Mouse (Mus musculus): ENCODE results near the gene Gfy. TPM values are rescaled to one million over a fixed set of nuclear protein-coding genes. Genes with fewer than 3 reads are reported as not detected.
"Not testable (repeated sequence)": the region's sequence is repeated elsewhere in the genome, so short reads cannot be mapped to it uniquely, and the experiment has no call there.

Gene Gfy
- polyA plus RNA-seq, 1 experiment: 0.53 TPM

DNA sequence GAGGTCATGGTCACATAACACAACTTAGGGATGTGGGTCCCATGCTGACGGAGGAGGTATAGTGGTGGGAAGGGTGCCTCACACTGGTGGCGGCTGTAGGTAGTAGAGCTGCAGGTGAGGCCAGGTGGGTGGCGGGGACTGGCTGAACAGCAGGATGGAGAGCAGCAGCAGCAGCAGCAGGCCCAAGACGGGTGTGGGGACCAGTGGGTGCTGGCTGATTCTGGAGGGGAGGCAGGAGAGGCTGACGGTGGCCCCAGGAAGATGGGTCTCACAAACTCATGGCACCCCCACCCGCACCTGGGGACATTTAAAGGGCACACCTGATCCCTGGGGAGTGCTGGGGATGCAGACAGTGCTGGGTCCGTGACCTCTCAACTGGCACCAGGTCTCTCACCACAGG is 4.3 kb upstream of the Gfy start:
- H3K4me3 ChIP-seq (replicated peaks; ENCODE audit: extremely low read depth, low read depth, low read length): no peak overlapping the region
- DNase-seq: no peak
- TF ChIP-seq CTCF (IDR thresholded peaks at IDR 0.05; ENCODE audit: insufficient read depth, low read length) (no peak), POLR2A (IDR thresholded peaks at IDR 0.05; ENCODE audit: borderline replicate concordance, extremely low read depth, low read depth, low read length) (no peak)
- no peaks in the 10 kb centered on the region; the same call in 1 of the 2 replicates for H3K4me1 ChIP-seq (ENCODE audit: control insufficient read depth, insufficient read depth, low read length)
- 76% methylated on average over 7 of the region's 7 CpGs for WGBS

DNA sequence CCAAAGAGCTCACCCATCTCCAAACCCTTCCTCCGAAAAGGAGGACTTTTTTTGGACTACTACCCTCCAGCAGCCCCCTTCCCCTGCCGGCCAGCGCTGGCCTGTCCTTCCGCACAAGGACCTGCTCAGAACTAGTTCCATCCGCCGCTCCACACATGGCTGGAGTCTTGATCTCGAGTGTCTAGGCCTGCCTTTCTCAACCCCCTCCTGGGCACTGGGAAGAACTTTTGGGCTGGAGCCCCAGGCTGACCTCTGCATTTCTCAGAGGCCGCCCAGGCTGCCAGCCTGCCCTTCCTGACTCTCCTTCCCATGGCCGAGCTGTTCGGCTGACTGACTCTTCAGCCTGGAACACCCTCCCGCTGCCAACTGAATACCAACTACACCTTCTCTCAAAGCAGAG is 3.2 kb upstream of the Gfy start:
- Histone ChIP-seq H3K4me1 (ENCODE audit: control insufficient read depth, insufficient read depth, low read length) (no peaks in the 10 kb centered on the region; the same call in 1 of the 2 replicates), H3K4me3 (replicated peaks; ENCODE audit: extremely low read depth, low read depth, low read length) (no peak overlapping the region)
- 6% methylated on average over 11 of the region's 11 CpGs for WGBS
- no peak for TF ChIP-seq POLR2A (IDR thresholded peaks at IDR 0.05; ENCODE audit: borderline replicate concordance, extremely low read depth, low read depth, low read length)
- no peak for TF ChIP-seq CTCF (IDR thresholded peaks at IDR 0.05; ENCODE audit: insufficient read depth, low read length)
- DNase-seq: no peak

DNA sequence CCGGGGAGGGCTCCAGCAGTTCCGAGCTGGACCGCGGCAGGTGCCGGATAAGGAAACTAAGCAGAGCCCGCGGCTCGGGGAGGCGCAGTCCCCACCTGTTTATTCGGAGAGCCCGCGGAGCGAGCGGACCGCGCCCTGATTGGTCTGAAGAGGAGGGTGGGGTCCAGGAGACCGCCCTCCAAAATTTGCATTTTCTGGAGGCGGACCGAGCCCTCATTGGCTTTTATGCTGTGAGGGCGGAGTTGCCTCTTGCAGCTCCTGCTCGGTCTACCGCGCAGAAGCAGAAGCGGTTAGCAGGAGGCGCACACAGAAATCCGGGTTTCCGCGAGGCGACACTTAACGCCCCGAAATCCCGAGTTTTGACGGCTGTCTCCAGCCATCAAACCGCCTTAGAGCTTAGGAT is 2.8 kb upstream of the Gfy start:
- H3K4me1 ChIP-seq (ENCODE audit: control insufficient read depth, insufficient read depth, low read length): no peaks in the 10 kb centered on the region; the same call in 1 of the 2 replicates
- peak overlapping the region; percentile 36 for H3K4me3 ChIP-seq (replicated peaks; ENCODE audit: extremely low read depth, low read depth, low read length)
- under 1% methylated on average over 34 of the region's 34 CpGs for WGBS
- peak; percentile 86 for DNase-seq
- TF ChIP-seq POLR2A (IDR thresholded peaks at IDR 0.05; ENCODE audit: borderline replicate concordance, extremely low read depth, low read depth, low read length): peak; percentile 38; the same call in 1 of the 2 replicates
- TF ChIP-seq CTCF (IDR thresholded peaks at IDR 0.05; ENCODE audit: insufficient read depth, low read length): no peak

DNA sequence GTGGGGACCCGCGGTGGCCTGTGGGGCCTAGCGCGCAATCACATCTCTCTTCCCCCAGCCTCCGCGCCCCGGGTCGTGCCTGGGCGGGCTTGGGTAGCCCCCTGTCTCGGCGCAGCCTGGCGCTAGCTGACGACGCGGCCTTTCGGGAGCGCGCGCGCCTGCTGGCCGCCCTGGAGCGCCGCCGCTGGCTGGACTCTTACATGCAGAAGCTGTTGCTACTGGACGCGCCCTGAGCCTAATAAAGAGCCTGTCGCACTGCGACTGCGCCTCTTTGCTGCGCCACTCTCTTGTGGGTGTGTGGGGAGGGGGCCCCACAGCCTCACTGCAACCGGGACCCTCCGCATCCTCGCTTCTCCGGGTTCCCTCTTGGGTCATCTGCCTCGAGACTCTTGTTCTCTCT is 2.2 kb upstream of the Gfy start:
- 3% methylated on average over 35 of the region's 35 CpGs for WGBS
- no peak for DNase-seq
- no peak overlapping the region for H3K4me3 ChIP-seq (replicated peaks; ENCODE audit: extremely low read depth, low read depth, low read length)
- no peaks in the 10 kb centered on the region; the same call in 1 of the 2 replicates for H3K4me1 ChIP-seq (ENCODE audit: control insufficient read depth, insufficient read depth, low read length)
- TF ChIP-seq POLR2A (IDR thresholded peaks at IDR 0.05; ENCODE audit: borderline replicate concordance, extremely low read depth, low read depth, low read length): no peak
- no peak for TF ChIP-seq CTCF (IDR thresholded peaks at IDR 0.05; ENCODE audit: insufficient read depth, low read length)

DNA sequence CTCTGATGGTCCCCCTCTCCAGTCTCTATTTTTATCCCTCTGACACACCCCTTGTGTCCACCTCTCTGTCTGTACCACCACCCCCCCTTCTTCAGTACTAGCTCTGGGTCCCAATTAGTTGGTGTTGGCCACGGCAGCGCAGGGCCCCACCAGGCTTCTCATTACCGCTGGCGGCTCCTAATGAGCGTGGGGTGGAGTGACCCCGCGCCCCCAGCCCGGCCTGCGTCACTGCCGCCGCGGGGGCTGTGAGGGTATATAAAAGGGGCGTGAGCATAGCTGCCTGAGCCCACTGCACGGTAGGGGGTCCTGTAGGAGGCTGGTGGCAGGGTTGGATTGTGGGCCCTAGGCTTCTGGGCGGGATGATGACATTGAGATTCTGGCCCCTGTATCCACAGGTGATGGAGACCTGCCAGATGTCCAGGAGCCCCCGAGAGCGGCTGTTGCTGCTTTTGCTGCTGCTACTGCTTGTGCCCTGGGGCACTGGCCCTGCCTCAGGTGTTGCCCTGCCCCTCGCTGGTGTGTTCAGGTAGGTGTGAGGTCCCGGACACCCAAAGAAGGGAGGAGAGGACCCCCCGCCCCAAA is 1.6 kb upstream of the Gfy start, which contains the start of gene Pth2:
Gene Pth2, plus strand, starts transcription at position 100 of the 582 bp plus-strand sequence.
- no peak for DNase-seq
- WGBS: 28% methylated on average over 20 of the region's 20 CpGs
- TF ChIP-seq CTCF (IDR thresholded peaks at IDR 0.05; ENCODE audit: insufficient read depth, low read length) (no peak), POLR2A (IDR thresholded peaks at IDR 0.05; ENCODE audit: borderline replicate concordance, extremely low read depth, low read depth, low read length) (no peak)
- no peaks in the 10 kb centered on the region; the same call in 1 of the 2 replicates for H3K4me1 ChIP-seq (ENCODE audit: control insufficient read depth, insufficient read depth, low read length)
- H3K4me3 ChIP-seq (replicated peaks; ENCODE audit: extremely low read depth, low read depth, low read length): no peak within 1 kb of the TSS

DNA sequence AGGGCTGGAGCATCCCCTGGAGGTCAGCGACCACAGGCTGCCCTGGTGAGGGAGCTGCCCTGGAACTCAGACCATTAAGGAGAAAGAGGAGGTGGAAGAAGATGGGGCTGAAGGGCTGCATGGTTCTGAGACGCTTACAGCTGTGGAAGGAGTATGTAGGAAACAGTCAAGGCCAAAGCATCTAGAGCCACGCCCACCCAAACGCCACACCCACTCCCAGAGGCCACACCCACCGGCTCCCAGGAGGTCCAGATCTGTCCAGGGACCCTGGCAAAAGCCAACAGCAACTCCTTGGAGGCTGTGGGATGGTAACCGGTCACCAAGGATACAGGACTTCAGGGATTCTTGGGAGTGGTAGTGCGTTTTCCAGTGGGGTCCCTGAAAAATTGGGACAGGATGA is 819 bp downstream of the Gfy start:
- TF ChIP-seq CTCF (IDR thresholded peaks at IDR 0.05; ENCODE audit: insufficient read depth, low read length): no peak
- no peak for TF ChIP-seq POLR2A (IDR thresholded peaks at IDR 0.05; ENCODE audit: borderline replicate concordance, extremely low read depth, low read depth, low read length)
- WGBS: 25% methylated on average over 7 of the region's 7 CpGs
- Histone ChIP-seq H3K4me3 (replicated peaks; ENCODE audit: extremely low read depth, low read depth, low read length) (no peak overlapping the region), H3K4me1 (ENCODE audit: control insufficient read depth, insufficient read depth, low read length) (no peaks in the 10 kb centered on the region; the same call in 1 of the 2 replicates)
- no peak for DNase-seq

DNA sequence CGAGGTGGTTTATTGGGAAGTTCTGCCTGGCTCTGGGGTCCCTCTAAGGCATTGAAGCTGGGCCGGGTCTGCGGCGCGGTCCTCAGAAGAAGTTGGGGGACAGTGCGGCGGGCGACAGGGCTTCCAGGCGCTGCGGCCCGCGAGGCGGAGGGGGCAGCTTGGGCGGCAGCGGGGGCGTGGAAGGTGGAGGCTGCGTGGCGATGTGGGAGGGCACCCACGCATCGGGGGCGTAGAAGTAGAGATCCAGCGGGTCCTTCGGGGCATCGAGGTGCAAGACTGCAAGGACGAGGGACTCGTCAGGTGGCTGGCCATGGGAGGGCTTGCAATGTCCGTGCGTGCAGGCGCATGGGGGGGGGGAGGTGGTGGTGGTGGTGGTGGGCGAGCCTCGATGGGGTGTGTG is 3.0 kb downstream of the Gfy start:
- 3% methylated on average over 30 of the region's 31 CpGs for WGBS
- no peaks in the 10 kb centered on the region for H3K4me1 ChIP-seq (ENCODE audit: control insufficient read depth, insufficient read depth, low read length)
- TF ChIP-seq POLR2A (IDR thresholded peaks at IDR 0.05; ENCODE audit: borderline replicate concordance, extremely low read depth, low read depth, low read length) (no peak), CTCF (IDR thresholded peaks at IDR 0.05; ENCODE audit: insufficient read depth, low read length) (no peak)
- DNase-seq: no peak
- no peak overlapping the region for H3K4me3 ChIP-seq (replicated peaks; ENCODE audit: extremely low read depth, low read depth, low read length)

DNA sequence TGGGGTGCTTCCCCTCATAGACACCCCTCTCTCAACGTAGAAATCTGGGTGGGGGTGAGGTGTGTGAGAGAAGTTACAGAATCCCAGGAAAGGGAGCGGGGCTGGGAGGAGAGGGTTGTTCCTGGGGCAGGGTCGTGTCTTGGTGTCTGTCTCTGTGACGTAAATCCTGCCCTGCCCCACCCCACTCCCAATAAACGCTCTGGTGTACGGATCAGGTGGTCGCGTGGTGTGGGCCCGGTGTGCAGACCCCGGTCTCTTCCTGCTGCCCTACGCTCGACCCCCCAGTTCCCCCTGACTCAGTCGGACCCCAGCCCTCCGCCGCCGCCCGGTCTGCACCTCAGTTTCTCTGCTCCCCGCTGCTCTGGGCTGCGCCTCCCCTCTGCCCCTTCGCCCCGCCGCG is 3.4 kb downstream of the Gfy start:
- Histone ChIP-seq H3K4me3 (replicated peaks; ENCODE audit: extremely low read depth, low read depth, low read length) (no peak overlapping the region), H3K4me1 (ENCODE audit: control insufficient read depth, insufficient read depth, low read length) (no peaks in the 10 kb centered on the region)
- no peak for TF ChIP-seq POLR2A (IDR thresholded peaks at IDR 0.05; ENCODE audit: borderline replicate concordance, extremely low read depth, low read depth, low read length)
- TF ChIP-seq CTCF (IDR thresholded peaks at IDR 0.05; ENCODE audit: insufficient read depth, low read length): no peak
- 3% methylated on average over 23 of the region's 23 CpGs for WGBS
- no peak for DNase-seq

DNA sequence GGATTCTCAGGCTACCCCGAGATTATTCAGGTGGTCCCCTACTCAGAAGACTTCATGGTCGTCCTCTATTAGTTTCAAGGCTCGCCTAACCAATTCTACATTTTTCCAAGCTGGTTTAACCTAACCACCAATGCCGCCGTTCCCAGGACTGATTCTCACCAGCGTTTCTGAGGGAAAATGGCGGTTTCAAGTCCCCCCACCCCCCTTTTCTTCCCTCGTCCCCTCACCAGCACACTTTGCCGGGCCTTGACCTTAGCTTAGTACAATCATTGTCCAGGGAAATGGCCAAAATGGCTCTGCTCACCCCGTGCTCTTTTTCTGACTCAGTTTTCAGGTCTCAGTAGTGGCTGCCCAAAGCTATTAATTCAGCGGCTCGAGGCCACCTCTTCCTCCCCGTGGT is 4.0 kb downstream of the Gfy start:
- TF ChIP-seq POLR2A (IDR thresholded peaks at IDR 0.05; ENCODE audit: borderline replicate concordance, extremely low read depth, low read depth, low read length): no peak
- TF ChIP-seq CTCF (IDR thresholded peaks at IDR 0.05; ENCODE audit: insufficient read depth, low read length): no peak
- DNase-seq: no peak
- no peaks in the 10 kb centered on the region for H3K4me1 ChIP-seq (ENCODE audit: control insufficient read depth, insufficient read depth, low read length)
- no peak overlapping the region for H3K4me3 ChIP-seq (replicated peaks; ENCODE audit: extremely low read depth, low read depth, low read length)
- 6% methylated on average over 13 of the region's 13 CpGs for WGBS

DNA sequence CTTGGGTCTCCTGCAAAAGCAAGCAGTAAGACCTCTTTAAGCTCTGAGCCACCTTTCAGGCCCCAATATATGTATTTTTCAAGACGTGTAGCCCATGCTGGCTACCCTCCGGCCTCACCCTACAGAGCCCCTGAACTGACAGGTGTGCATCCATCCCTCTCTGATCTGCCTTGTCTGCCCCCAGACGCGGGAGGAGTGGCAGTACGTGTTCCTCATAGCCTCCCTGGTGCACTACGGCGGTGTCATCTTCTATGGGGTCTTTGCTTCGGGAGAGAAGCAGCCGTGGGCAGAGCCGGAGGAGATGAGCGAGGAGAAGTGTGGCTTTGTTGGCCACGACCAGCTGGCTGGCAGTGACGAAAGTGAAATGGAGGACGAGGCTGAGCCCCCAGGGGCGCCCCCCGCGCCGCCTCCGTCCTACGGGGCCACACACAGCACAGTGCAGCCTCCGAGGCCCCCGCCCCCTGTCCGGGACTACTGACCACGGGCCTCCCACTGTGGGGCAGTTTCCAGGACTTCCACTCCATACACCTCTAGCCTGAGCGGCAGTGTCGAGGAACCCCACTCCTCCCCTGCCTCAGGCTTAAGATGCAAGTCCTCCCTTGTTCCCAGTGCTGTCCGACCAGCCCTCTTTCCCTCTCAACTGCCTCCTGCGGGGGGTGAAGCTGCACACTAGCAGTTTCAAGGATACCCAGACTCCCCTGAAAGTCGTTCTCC is 4.6 kb downstream of the Gfy start:
- no peak for DNase-seq
- 7% methylated on average over 29 of the region's 29 CpGs for WGBS
- TF ChIP-seq POLR2A (IDR thresholded peaks at IDR 0.05; ENCODE audit: borderline replicate concordance, extremely low read depth, low read depth, low read length) (no peak), CTCF (IDR thresholded peaks at IDR 0.05; ENCODE audit: insufficient read depth, low read length) (no peak)
- Histone ChIP-seq H3K4me3 (replicated peaks; ENCODE audit: extremely low read depth, low read depth, low read length) (no peak overlapping the region), H3K4me1 (ENCODE audit: control insufficient read depth, insufficient read depth, low read length) (no peaks in the 10 kb centered on the region)

DNA sequence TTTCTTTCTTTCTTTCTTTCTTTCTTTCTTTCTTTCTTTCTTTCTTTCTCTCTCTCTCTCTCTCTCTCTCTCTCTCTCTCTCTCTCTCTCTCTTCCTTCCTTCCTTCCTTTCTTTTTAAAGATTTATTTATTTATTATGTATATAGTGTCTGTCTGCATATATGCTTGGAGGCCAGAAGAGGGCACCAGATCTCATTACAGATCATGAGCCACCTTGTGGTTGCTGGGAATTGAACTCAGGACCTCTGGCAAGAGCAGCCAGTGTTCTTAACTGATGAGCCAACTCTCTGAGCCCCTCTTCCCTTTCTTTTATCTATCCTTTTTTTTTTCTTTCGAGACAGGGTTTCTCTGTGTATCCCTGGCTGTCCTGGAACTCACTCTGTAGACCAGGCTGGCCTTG is 5.6 kb downstream of the Gfy start:
- not testable (repeated sequence) for DNase-seq; H3K4me1 ChIP-seq (ENCODE audit: control insufficient read depth, insufficient read depth, low read length); H3K4me3 ChIP-seq (replicated peaks; ENCODE audit: extremely low read depth, low read depth, low read length)
- WGBS: 57% methylated on average over 1 of the region's 1 CpGs

Data from lung, adult 2 months (tissue).